Mouse (Mus musculus): ENCODE data around the gene Slco2a1.

The Slco2a1 gene

DNA sequence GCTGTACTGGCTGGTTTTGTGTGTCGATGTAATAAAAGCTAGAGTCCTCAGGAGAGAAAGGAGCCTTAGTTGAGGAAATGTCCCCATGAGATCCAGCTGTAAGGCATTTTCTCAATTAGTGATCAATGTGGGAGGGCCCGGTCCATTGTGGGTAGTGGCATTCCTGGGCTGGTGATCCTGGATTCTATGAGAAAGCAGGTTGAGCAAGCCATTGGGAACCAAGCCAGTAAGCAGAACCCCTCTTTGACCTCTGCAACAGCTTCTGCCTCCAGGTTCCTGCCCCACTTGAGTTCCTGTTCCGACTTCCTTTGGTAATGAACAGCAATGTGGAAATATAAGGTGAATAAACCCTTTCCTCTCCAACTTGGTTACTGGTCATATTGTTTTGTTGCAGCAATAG lies 6.1 kb upstream of the Slco2a1 start:
- no peak for DNase-seq (ENCODE audit: low read depth, low spot score)

DNA sequence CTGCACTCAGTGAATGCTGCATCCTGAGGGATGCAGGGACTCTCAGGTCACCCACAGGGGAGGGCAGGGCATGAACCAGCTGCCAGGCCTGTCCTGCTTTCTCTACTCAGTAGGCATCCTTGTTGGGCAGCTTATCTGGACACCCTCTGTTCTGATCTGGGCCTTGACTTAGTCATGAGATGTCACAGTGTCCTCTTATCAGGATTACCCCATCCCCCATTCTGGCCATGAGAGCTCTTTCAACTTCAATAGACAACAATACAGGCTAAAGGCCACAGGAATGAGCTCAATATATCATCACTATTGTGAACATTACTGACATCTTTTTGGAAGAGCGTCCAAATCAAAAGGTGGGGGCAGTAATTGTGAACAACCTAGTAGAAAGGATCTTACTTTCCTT lies 3.4 kb upstream of the Slco2a1 start:
- DNase-seq (ENCODE audit: low read depth, low spot score) = no peak

DNA sequence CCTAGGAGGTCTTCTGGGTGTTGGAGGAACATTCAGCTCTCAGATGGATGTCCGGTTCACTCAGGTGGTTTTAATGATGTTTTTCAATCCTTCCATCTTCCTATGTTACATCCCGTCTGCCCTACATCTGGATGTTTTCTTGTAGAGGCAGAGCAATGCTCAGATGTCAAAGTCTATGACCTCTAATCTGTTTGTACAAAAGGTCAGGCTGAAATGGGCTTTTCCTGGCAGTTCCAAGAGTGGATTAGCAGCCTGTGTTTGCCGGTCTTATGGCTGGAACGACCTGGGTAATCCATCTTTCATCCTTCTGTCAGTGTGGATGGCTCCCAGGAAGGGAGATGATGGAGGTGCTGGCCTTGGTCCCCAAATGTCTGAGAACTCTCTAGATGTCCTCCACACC lies 2.6 kb upstream of the Slco2a1 start:
- no peak for DNase-seq (ENCODE audit: low read depth, low spot score)

DNA sequence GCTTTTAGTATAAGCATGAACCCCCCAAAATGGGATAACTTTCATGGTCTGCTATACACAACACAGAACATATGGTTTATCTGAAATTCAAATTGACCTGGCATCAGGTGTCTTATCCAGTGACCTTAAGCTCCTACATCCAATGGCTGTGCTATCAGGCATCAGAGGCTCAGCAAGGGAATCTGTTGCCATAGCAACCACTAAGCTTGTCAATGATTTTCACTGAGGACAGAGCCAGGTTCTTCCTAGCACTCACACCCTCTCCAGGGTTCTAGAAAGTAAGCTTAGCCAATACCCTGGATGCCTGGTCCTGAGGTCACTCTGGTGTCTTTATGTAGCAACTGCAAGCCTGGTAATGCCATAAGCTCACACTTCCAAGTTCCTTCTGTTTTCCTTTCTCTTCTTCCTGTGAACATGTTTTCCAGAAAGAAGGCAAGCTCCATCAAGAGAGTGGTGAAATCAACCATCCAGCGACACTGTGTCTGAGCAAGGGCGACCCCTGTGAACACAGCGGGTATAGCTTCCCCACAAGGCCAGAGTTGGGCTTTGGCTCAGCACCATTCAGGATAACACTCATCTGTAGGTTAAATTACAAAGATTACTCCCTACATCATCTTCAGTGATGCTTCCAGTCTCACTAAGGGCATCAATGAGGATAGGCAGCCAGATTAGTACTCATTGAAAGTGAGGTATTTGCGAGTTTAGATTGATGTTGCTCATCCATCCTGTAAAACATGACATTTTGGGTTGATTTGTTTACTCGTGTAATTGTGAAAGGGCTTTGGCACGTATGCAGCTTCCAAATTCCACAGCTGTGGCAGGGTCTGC lies 2.0 kb downstream of the Slco2a1 start:
- DNase-seq (ENCODE audit: low read depth, low spot score) = no peak

DNA sequence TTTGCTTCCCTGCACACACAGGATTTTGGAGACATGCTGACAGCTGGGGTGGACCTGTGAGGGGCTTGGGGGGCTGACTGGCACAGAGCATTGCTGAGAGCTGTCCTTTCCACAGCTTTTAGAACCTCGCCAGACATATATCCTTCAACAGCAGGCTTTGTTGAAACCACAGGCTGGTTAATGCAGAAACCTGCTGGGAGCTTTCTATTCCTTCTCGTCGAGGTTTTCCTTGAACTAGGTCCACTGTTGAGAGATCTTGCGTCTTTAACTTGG lies 2.6 kb downstream of the Slco2a1 start:
- no peak for DNase-seq (ENCODE audit: low read depth, low spot score)

DNA sequence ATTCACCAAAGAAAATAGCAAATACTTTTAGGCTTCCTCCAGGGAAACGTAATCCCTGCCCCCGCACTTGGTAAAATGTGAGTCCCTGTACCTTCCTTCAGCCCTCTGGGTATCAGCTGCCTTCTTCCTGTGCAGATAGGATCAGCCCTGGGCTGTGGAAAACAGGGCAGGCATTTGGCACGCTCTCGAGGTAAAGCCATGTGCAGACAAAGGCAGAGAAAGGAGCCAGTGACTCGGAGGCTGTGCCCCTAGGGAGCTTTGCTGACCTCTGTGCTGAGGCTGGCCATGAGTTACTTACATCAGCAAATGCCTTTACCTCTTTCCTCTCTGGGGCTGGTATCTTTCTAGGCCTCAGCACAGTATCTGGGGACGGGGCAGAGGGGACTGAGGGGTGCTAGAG lies 4.4 kb downstream of the Slco2a1 start:
- no peak for DNase-seq (ENCODE audit: low read depth, low spot score)

DNA sequence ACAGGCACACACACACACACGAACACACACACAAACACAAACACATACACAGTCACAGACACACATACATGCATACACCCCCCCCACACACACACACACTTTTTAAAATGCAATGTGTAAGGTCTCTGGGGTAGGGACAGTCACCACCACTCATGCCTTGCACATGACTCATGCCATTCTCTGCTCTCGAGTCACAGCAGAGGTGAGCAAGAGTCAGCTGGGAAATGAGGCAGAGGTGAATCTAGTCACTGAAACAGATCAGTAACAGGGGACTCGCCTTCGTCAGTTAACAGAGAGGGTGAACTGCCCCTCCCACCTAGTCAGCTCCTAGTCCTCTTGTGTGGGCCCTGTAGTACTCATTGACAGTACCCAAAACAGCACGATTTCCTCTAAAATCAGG lies 5.3 kb downstream of the Slco2a1 start:
- no peak for DNase-seq (ENCODE audit: low read depth, low spot score)

DNA sequence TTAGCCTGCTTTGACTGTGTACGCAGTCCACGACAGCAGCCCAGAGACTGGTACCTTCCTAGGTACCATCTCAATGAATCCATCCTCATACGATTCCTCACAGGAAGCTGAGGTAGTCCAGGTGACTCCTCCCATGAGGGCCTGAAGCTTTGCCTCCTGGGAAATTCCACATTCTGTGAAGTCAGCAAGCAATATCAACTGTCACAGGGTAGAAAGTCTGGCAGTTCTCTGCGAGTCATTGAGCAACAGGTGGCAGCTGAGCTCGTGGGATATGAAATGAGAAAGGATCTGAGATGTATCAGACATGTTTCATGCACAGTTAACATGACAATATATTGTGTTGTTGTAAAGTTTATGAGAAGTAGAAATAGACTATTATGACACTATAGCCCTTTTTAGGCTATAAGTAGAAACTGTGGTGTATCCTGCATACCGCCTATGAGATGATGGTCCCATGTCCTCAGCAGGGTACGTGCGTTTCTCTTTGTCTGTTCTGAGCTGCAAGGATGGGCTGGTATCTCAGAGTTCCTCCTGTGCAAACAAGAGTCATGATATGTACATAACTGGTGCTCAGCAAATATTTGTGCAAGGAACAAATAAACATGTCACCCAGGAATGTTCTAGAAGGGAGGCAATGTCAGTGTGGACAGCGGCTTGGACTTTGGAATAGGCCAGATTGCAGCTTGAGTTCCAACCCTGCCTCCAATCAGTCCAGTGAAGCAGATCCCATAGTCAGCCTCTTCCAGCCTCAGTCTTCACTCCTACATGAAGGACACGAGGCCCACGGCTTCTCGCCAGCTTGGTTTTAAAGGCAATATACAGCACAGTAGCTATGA lies 7.5 kb downstream of the Slco2a1 start:
- DNase-seq (ENCODE audit: low read depth, low spot score) = no peak

DNA sequence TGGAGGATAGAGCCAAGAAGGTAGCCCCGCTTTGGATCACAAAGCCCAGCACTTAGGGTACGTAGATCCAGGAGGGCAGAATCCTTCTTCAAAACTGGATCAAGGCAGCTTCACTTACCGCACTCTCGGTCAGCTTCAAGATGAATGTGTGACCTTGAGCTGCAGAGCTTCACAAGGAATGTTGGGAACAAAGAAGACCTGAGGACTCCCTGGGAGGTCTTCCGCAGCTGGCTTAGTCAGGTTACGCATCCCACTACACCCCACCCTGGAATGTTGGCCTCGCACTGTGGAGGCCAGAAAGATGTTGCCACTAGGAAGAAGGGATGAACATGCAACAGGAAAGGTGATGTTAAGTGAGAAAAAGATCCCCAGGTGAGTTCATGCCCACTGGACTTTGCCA lies 11.9 kb downstream of the Slco2a1 start:
- peak; percentile 73 for DNase-seq (ENCODE audit: low read depth, low spot score)

DNA sequence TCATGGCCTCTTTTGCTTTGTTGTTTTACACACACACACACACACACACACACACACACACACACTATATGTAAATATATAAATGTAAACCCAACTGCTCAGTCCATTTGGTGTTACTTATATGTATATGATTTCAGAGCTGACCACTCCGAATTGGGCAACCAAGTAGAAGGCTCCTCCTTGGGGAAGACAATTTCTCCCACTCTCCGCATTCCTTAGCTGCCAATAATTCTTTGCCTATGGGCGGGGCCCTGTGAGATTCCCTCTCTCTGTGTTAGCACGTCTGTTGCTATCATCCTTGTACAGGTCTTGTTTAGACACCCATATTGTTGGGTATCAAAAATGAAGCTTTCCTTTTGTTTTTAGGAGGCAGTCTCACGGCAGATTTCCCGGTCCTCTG lies 15.8 kb downstream of the Slco2a1 start:
- no peak for DNase-seq (ENCODE audit: low read depth, low spot score)

DNA sequence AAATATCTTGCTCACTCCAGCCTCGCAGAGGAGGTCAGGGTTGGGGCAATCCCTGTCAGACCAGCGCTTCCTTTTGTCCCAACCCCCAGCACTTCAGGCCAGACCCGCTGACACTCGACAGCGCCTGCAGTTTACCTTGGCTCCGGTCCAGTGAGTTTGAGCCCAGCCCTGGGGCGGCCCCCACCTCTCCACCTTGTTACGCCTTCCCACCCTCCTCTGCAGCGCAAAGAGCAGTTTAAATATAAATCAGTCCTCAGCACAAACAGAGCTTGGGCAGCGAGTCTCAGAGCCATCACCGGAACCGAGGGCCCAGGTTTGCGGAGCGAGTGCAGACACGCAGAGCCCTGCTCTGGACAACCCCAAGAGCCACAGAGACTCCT lies 19.2 kb downstream of the Slco2a1 start:
- no peak for DNase-seq (ENCODE audit: low read depth, low spot score)

DNA sequence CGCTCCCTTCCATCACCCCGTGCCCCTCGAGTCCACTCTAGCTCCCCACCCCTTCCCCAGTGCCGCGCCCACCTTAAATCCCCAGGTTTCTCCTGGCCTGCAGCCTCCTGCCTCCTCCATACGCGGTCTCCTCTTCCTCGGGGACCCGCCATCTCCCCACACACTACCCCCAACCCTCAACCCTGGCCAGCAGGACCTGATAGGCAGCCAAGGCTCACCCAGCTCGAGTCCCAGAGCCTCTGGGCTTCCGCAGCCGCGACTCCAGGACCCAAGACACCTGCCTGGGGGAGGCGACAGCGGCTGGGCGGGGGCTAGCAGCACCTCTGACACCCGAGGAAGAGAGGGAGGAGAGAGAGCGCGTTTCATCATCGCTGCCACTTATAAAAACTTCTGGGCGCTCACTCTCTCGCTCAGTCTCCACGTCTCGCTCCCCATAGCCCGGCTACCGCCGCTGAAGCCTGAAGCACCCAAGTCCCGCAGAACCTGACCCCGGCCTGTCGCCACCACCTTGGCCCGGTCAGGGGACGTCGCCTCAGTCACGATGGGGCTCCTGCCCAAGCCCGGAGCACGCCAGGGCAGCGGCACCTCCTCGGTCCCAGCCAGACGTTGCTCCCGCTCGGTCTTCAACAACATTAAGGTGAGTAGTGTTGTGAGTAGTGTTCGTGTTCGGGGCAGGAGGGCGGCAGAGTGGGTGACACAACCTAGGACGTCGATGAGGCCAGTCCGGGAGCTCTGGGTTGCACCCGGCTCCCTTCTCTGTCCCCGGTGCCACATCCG lies 19.8 kb downstream of the Slco2a1 start:
- no peak for DNase-seq (ENCODE audit: low read depth, low spot score)

DNA sequence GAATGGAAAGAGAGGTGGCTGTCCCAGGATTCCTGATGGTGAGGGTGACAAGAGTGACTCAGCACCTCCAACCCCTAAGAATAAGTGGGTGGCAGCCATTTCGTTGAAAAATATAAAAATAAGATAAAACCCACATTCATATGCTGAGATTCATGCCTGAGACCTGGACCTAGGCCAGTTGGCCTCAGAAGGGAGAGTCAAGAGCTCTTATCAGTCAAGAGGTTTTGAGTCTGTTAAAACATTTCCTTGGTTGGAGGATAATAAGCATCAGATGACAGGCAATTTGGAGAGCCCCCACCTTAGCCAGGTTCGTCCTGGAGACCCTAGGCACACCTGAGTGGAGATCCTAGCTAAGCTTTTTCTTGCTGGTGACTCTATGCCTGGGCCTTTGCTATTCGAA lies 21.6 kb downstream of the Slco2a1 start:
- DNase-seq (ENCODE audit: low read depth, low spot score) = no peak

DNA sequence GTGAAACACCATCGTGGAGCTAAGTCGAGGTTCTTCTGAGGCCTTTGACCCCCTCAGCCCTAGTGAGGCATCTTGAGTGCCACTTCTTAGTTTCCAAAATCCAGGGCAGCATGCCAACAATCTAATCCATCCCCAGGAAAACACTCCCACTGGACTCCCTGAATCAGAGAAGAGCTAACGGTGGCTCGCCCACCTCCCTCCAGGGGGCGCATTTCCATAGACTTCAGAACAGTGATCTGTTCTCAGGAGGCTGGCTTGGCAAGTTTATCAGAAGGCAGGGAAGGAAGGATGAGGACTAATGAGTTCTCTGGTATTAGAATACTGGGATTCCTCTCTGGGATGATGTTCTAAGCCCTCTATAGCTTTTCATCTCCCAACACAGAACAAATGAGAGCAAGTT lies 24.9 kb downstream of the Slco2a1 start:
- DNase-seq (ENCODE audit: low read depth, low spot score) = no peak

DNA sequence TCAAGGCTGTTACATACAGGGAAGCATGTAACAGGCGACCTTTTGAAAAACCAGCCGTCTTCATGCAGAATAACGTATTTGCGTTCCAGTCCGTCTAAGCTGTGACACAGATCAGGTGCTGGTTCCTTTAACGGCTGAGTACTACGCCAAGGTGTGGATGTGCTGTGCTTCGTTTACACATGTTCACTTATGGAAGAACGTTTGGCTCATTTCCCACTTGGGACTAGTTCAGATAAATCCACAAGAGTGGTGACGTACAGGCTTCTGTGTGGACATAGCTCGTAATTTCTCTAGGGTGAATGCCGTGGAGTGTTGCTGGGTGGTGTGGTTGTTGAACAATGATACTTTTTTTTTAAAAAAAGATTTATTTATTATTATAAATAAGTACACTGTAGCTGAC lies 26.2 kb downstream of the Slco2a1 start:
- no peak for DNase-seq (ENCODE audit: low read depth, low spot score)

DNA sequence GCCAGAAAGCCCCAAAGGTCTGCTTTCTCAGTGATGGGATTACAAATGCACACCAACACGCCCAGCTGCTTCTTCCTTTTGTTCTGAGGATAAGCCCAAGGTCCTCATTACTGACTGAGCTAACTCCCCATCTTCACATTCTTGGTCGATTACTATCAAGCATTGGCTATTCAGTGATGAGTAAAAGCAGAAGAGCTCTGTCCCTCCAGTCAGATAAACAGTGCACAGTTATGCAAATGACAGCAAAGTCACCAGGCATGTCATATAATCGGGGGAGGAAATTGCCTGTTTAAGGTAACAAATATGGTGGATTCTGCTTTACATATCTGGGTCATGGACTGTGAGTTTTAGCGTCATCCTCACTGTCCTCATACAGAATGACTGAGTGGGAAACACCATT lies 35.6 kb downstream of the Slco2a1 start:
- DNase-seq (ENCODE audit: low read depth, low spot score) = no peak

DNA sequence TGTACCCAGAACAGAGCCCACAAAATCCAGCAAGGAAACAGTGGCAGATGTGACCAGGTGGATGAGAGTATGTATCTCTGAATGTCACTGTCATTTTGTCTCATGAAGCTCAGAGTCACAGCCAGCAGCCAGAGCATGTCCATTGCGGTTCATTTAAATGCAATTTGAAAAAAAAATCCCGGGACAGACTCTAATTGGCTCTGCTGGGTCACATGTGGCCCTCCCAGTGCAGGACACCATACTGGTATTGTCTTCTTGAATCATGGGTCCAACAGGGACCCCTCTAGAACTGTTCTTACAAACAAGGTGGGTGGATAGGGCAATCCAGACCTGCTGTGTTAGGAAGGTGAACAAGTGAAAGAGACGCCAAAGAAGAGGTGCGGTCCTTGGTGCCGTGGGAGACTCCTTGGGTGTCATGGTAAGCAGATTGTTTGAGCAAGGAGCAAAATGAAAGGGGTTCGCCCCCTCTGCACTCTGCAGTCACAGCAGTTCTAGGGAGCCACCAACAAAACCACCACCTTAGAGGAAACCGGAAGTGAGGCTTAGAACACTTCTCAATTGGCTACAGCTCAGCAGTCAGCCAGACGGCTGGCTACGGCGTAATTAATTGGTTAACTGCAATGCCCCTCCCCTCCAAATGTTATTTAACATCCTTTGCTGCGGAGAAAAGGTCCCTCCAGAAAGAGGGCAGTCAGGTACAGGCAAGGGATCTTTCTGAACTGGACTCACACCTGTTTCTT lies 38.8 kb downstream of the Slco2a1 start:
- no peak for DNase-seq (ENCODE audit: low read depth, low spot score)

DNA sequence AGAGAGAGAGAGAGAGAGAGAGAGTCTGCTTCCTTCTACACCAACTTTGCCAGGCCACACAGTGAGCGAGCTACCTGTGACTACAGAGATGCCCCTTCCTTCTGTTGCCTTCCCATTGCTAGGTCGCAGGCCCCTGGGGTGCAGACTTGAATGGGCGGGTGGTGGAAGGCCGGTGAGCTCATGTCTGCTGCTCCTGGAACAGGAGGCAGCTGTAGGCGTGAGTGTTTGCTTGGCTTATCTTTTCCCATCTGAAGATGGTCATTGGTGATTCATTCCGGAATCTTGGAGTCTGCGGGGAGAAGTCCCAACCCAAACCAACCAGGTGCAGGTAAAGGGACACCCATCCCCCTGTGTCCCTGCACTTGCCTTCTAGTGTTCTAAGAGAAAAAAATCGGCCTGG lies 40.5 kb downstream of the Slco2a1 start:
- no peak for DNase-seq (ENCODE audit: low read depth, low spot score)

DNA sequence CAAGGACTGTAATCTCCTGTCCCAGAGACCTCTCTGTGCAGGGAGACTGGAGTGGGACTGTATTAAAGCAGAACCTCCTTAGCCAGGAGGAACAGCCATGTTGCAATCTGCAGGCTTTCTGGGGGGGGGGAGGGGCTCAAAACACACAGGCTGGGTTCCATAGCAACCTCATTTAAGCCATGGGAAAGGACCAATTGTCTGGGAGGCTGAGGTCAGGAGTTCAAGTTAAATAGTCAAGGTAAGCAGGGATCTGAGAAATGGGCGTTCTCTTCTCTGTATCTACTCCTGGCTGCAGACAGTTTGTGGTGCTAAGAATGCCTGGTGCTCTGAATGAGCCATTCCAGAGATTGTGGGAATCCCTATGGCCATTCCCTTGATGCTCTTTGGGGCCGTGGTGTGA lies 41.5 kb downstream of the Slco2a1 start:
- DNase-seq (ENCODE audit: low read depth, low spot score) = no peak

DNA sequence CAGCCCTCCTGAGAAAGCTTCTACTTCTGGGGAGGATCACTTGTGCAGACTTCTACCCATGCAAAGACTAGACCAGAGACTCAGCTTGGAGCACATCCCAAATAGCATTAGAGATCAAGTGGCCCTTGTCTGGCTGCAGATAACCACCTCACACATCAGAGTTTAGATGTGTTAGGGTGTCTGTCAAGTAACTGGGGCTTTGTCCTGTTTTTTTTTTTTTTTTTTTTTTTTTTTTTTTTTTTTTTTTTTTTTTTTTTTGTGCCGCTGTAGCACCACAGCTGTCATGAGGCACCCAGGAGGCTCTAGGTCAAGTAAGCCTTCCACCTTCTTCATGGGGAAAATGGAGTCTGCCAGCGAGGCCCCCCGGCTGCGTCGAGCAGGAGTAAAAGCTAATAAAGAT lies 42.7 kb downstream of the Slco2a1 start:
- DNase-seq (ENCODE audit: low read depth, low spot score) = no peak

DNA sequence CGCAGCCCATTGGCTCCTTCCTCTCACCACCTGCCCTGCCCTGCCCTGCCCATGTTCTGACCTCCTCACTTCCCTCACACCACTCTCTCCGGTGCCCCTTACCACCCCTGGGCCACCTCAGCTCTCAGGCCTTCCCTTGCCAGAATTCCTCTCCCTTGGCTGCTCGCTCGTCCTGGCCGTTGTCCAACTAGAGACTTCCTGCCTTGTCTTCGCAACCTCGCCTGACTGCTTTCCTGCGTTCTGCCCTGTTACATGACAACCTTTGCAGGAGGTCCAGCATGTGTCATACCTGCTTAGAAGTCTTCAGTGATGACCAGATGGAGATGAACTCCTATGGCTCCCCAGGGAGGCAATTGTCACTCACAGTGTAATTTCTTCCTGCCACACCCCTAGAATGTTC lies 43.7 kb downstream of the Slco2a1 start:
- DNase-seq (ENCODE audit: low read depth, low spot score) = no peak

DNA sequence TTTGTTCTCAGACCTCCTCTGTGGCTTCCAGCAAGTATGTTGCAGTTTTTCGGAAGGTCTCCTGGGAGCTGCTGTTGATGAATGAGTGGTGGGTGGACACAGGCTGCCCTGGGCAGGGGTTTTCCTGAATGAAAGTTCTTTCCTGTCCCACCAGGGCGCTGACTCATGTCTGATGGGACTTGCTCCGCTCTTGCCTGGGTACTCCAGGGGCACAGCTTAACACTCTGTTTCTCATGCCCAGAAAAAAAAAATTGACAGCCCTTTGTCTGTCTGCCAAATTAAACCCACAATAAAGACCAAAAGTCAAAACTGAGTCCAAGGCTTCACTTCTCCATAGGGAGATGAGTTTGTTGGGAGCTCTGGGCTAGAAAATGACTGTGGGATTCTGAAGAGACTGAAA lies 44.9 kb downstream of the Slco2a1 start:
- no peak for DNase-seq (ENCODE audit: low read depth, low spot score)
